Mouse (Mus musculus) E14TG2a.4 (cell line): ENCODE data around the gene Cct6b.
A peak's percentile ranks its signal among the peaks of the same experiment; 100 is the strongest.
"Not testable (repeated sequence)": the region's sequence is repeated elsewhere in the genome, so short reads cannot be mapped to it uniquely, and the experiment has no call there.

Source experiments
- H3K27me3 ChIP-seq: 2 replicates; pipeline ENCODE4 v1.6.1; 2014; ENCODE audit warnings: low read length, control low read depth; ENCODE audit not compliant: insufficient read depth
- H3K36me3 ChIP-seq: 2 replicates; pipeline ENCODE4 v1.6.1; 2014; ENCODE audit warnings: low read length, control low read depth; ENCODE audit not compliant: insufficient read depth
- H3K4me1 ChIP-seq: replicated peaks from 2 replicates; pipeline ENCODE4 v1.6.1; 2014; ENCODE audit warnings: low read depth, low read length, control low read depth
- H3K4me3 ChIP-seq: replicated peaks from 2 replicates; pipeline ENCODE4 v1.5.1; 2014; ENCODE audit warnings: mild to moderate bottlenecking, low read length
- H3K9me3 ChIP-seq: 2 replicates; pipeline ENCODE4 v1.6.1; 2014; ENCODE audit warnings: low read length, control low read depth
- CTCF ChIP-seq: conservative IDR thresholded peaks from 2 replicates; pipeline ENCODE4 v1.5.1; 2014; ENCODE audit warnings: low read length
- NANOG ChIP-seq: IDR thresholded peaks from 2 replicates; pipeline ENCODE4 v1.6.1; 2014; ENCODE audit warnings: borderline replicate concordance, low read length, mixed read lengths
- POU5F1 ChIP-seq: IDR thresholded peaks from 2 replicates; pipeline ENCODE4 v1.6.1; 2014; ENCODE audit warnings: low read length, borderline replicate concordance

Gene Cct6b

DNA sequence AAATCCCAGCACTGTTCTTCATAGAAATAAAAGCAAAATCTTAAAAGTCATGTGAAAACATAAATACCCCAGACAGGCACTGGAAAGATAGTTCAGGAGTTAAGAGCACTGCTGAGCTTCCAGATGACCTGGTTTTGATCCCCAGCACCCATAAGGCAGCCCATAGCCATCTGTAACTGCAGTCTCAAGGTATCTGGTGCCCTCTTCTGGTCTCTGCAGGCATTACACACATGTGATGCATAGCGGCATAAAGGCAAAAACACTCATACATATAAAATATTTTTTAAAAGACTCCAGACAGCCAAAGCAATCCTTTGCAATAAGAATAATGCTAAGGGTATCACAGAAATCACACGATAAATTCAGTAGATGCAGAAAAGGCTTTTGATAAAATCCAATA lies 37.3 kb downstream of the Cct6b start:
- peaks cover 8% of the 10 kb centered on the region; the same call in 1 of the 2 replicates for H3K27me3 ChIP-seq
- peaks cover 7% of the 10 kb centered on the region for H3K9me3 ChIP-seq
- TF ChIP-seq POU5F1 (no peak), CTCF (peak; percentile 81), NANOG (no peak)
- no peaks in the 10 kb centered on the region for H3K4me1 ChIP-seq
- H3K4me3 ChIP-seq = no peak overlapping the region
- no peaks in the 10 kb centered on the region for H3K36me3 ChIP-seq

DNA sequence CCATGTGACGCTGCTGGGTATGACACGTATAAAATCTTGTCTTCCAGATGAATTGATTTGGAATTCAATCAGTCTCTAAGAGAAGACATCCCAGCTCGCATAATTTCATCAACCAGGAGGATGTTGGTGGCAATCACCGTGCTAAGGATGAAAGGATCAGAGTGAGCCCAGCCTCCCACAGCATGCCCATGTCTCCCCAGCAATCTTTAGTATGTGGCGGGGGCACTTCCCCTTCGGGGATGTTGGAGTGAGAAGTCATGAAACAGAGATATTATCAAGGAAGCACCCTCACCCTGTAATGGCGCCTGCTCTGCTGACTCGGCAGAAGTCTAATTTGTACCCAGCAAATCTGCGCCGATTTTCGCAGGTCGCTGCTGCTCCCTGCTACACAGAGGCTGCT lies 44.8 kb downstream of the Cct6b start:
- peaks cover 12% of the 10 kb centered on the region for H3K4me1 ChIP-seq
- H3K36me3 ChIP-seq = no peaks in the 10 kb centered on the region
- TF ChIP-seq POU5F1 (no peak), CTCF (no peak), NANOG (no peak)
- H3K4me3 ChIP-seq = peak overlapping the region; percentile 46
- H3K27me3 ChIP-seq = 0 out of 2 replicates have a peak, but pooled peaks cover 3% of the 10 kb centered on the region
- no peaks in the 10 kb centered on the region for H3K9me3 ChIP-seq

DNA sequence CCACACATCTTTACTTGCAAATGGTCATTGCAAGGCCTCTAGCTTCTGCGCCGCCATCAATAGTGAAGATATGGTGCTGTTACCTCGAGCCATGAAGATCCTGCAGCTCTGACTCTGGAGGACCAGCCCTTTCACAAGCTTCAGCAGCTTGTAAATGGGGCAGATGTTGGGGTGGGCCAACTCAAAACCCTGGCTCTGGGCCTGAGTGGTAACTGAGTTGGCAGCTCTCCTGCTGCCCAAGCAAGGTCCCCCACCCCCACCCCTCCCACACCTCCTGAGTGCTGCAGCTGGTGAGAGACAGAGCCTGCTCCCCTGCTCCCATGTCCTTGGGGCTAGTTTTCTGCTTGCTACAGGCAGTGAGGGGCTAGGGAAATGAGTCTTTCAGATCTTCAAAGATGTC lies 51.4 kb downstream of the Cct6b start:
- no peaks in the 10 kb centered on the region for H3K9me3 ChIP-seq
- no peak overlapping the region for H3K4me3 ChIP-seq
- H3K36me3 ChIP-seq = no peaks in the 10 kb centered on the region
- no peak for TF ChIP-seq CTCF
- no peak for TF ChIP-seq POU5F1
- TF ChIP-seq NANOG = no peak
- H3K4me1 ChIP-seq = no peaks in the 10 kb centered on the region
- H3K27me3 ChIP-seq = no peaks in the 10 kb centered on the region

DNA sequence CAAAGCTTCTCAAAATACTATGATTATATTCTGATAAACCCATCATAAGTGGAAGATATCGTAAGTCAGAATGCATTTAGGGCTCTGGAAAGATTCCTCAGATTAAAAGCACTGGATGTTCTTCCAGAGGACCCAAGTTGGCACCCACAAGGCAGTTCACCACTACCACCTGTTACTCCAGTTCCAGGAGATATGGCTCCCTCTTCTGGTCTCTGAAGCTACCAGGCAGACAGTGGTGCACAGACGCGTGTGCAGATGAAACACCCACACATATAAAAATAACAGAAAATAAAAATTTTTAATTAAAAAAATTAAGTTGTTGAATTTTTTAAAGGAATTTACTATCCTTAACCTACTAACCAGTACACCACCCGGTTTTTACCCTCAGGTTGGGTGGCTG lies 55.2 kb downstream of the Cct6b start:
- TF ChIP-seq POU5F1 (no peak), CTCF (no peak), NANOG (no peak)
- peaks cover 3% of the 10 kb centered on the region; the same call in 1 of the 2 replicates for H3K27me3 ChIP-seq
- H3K9me3 ChIP-seq = no peaks in the 10 kb centered on the region
- H3K4me3 ChIP-seq = no peak overlapping the region
- H3K4me1 ChIP-seq = no peaks in the 10 kb centered on the region
- H3K36me3 ChIP-seq = no peaks in the 10 kb centered on the region

DNA sequence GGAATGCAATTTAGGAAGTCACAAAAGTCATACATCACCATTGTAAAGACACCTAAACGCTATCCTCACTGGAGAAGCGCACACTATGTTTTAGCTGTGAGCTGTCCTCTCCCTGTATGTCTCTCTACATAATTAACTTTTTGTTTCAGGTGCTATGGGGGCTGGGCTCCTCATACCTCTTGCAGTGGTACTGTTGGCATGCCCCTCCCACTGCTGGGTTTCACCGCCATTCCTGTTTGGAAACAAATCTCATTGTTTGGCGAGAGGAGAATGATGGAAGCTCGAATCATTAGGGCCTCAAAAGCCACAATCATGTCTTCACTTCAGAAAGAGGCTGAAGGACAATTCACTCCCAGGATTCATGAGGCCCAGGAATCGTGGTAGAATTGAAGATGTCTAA lies 59.0 kb downstream of the Cct6b start:
- H3K4me3 ChIP-seq = no peak overlapping the region
- no peaks in the 10 kb centered on the region for H3K9me3 ChIP-seq
- peaks cover 16% of the 10 kb centered on the region for H3K27me3 ChIP-seq
- 0 out of 2 replicates have a peak, but pooled peaks cover under 1% of the 10 kb centered on the region for H3K4me1 ChIP-seq
- no peaks in the 10 kb centered on the region for H3K36me3 ChIP-seq
- TF ChIP-seq POU5F1 (no peak), CTCF (no peak), NANOG (no peak)

DNA sequence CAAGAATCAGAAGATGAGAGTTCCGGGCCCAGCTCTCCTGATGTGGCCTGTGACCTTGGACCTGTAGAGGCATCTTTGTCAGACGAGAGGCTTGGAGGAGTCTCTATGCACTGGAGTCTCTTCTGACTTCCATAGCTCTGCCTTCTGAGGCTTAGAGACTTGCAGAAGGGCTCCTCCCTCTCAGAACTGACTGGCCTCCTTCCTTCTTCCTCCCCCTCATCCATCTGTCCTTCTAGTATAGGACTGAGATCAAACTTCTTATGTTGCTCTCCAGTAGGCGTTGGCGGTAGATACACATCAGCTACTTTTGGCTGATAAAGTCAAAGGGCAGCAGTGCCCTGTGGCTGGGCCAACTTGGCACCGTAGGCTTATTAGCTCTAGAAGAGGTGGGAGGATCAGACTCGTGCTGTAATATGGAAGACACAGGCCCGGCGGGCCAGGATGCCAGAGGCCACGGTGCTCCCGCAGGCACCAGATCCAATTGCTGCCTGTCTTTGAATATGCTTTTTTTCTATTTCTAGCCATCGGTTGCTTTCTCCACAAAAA lies 64.2 kb downstream of the Cct6b start:
- no peak overlapping the region for H3K4me3 ChIP-seq
- no peaks in the 10 kb centered on the region for H3K36me3 ChIP-seq
- H3K27me3 ChIP-seq = peaks cover 17% of the 10 kb centered on the region
- peaks cover 23% of the 10 kb centered on the region for H3K4me1 ChIP-seq
- H3K9me3 ChIP-seq = no peaks in the 10 kb centered on the region
- TF ChIP-seq CTCF (no peak), POU5F1 (no peak), NANOG (no peak)

DNA sequence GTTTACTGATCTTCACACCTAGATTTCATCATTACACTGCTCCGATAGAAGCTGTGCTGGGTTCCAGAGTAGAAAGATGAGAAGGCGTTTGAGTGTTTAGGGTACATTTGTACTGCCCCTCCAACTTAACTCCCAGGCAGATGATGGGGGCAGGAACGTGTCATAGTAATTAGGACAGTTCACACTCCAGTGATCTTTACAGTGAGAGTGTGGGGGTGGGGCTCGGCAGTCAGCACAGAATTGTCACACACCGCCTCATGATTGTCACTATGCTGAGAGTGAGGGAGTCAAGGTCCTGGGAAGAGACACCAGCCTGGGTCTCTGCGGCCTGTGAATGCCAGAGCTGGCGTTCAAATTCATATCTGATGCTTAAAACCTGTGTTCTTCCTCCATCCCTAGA lies 68.2 kb downstream of the Cct6b start:
- H3K27me3 ChIP-seq = peaks cover 8% of the 10 kb centered on the region; the same call in 1 of the 2 replicates
- peaks cover 40% of the 10 kb centered on the region for H3K4me1 ChIP-seq
- H3K9me3 ChIP-seq = no peaks in the 10 kb centered on the region
- TF ChIP-seq CTCF (no peak), NANOG (no peak), POU5F1 (no peak)
- H3K4me3 ChIP-seq = no peak overlapping the region
- H3K36me3 ChIP-seq = no peaks in the 10 kb centered on the region

DNA sequence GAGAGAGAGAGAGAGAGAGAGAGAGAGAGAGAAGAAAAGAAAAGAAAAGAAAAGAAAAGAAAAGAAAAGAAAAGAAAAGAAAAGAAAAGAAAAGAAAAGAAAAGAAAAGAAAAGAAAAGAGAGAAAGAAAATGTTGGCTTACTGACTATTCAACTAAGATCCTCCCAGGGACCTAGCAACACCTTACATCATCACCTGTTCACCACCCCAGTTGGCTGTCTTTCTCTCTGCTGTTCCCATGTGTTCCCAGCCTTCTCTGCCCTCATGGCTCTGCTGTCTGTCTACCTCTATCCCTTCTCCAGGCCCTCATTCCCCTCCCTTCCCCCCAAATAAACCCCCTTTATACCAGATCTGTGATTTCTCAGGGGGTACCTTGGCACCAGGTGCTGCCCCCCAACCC lies 69.2 kb downstream of the Cct6b start:
- not testable (repeated sequence) for H3K27me3 ChIP-seq

DNA sequence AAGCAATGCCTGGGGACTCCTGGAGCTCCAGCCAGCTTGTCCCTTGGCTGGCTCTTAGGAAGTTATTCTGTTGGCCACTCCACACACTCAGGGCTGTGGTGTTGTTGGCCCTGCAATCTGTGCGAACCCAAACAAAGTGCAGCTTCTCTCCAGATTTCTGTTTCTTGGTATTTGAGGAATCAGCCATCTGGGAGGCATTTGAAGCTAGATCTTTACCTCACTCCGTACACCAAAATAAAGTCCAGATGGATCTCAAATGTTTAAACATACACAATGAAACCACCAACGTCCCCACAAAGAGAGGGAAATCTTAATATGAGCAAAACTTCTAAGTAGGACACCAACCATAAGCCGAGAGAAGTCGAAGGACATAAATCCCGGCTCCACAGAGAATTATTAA lies 71.5 kb downstream of the Cct6b start:
- peaks cover 17% of the 10 kb centered on the region for H3K27me3 ChIP-seq
- H3K4me1 ChIP-seq = peaks cover 47% of the 10 kb centered on the region
- no peak overlapping the region for H3K4me3 ChIP-seq
- H3K9me3 ChIP-seq = no peaks in the 10 kb centered on the region
- no peaks in the 10 kb centered on the region for H3K36me3 ChIP-seq
- TF ChIP-seq POU5F1 (no peak), CTCF (no peak), NANOG (no peak)

More for the DNA sequence above, 69.2 kb downstream of the Cct6b start:
- H3K4me1 ChIP-seq = peaks cover 47% of the 10 kb centered on the region
- not testable (repeated sequence) for H3K36me3 ChIP-seq, H3K4me3 ChIP-seq, H3K9me3 ChIP-seq
